Mouse (Mus musculus) ES-E14 (cell line): Measurements from ENCODE around the gene Arl4d. TPM values are rescaled to one million over a fixed set of nuclear protein-coding genes. Genes with fewer than 3 reads are reported as not detected.

Experiments used
- DNase-seq: peaks from one replicate; pipeline ENCODE4 v3.0.0-alpha.2; 2013; ENCODE audit warnings: low read depth, low spot score
- H3K27ac ChIP-seq: 2 replicates; pipeline ENCODE4 v1.5.1; 2012; ENCODE audit warnings: low read depth, mild to moderate bottlenecking, low read length, moderate library complexity, mixed read lengths; ENCODE audit not compliant: poor library complexity, insufficient read depth, severe bottlenecking
- H3K36me3 ChIP-seq: 2 replicates; pipeline ENCODE4 v1.6.1; 2012; ENCODE audit warnings: mild to moderate bottlenecking, low read length, moderate library complexity, mixed read lengths; ENCODE audit not compliant: control insufficient read depth, poor library complexity, insufficient read depth, severe bottlenecking
- H3K4me1 ChIP-seq, 2 experiments: fragments of 150-350 bp in 1 of 2; sonication (generic) in 1 of 2; 2 replicates each; pipeline ENCODE4 v1.6.1; 2012; ENCODE audit warnings: low read length in 2 of 2, mild to moderate bottlenecking in 1 of 2, mixed read lengths in 1 of 2; ENCODE audit not compliant: control insufficient read depth in 2 of 2, insufficient read depth in 2 of 2, poor library complexity in 1 of 2
- H3K4me3 ChIP-seq, 2 experiments: fragments of 150-350 bp in 1 of 2; sonication (generic) in 1 of 2; 2 replicates each; pipeline ENCODE4 v1.5.1; 2012; ENCODE audit warnings: low read length in 2 of 2, low read depth in 1 of 2, mild to moderate bottlenecking in 1 of 2, mixed read lengths in 1 of 2; ENCODE audit not compliant: insufficient read depth in 1 of 2, poor library complexity in 1 of 2, severe bottlenecking in 1 of 2
- H3K9ac ChIP-seq: 2 replicates; pipeline ENCODE4 v1.6.1; 2012; ENCODE audit warnings: low read depth, mild to moderate bottlenecking, low read length, mixed read lengths; ENCODE audit not compliant: poor library complexity, insufficient read depth, severe bottlenecking
- H3K9me3 ChIP-seq: fragments of 150-350 bp; sonication (generic); 2 replicates; pipeline ENCODE4 v1.6.1; 2012; ENCODE audit warnings: low read depth, mild to moderate bottlenecking, low read length; ENCODE audit not compliant: control insufficient read depth, insufficient read depth
- CHD2 ChIP-seq: IDR thresholded peaks from 2 replicates; pipeline ENCODE4 v1.6.1; 2014; ENCODE audit warnings: mild to moderate bottlenecking, low read depth, low read length, inconsistent platforms
- HCFC1 ChIP-seq: IDR thresholded peaks from 2 replicates; pipeline ENCODE4 v1.6.1; 2012; ENCODE audit warnings: low read length, inconsistent platforms, borderline replicate concordance; ENCODE audit not compliant: insufficient read depth
- MAFK ChIP-seq: IDR thresholded peaks from 2 replicates; pipeline ENCODE4 v1.6.1; 2014; ENCODE audit warnings: mild to moderate bottlenecking, low read depth, low read length, inconsistent platforms; ENCODE audit not compliant: insufficient read depth
- ZC3H11A ChIP-seq: IDR thresholded peaks from 2 replicates; pipeline ENCODE4 v1.6.1; 2012; ENCODE audit warnings: low read depth, mild to moderate bottlenecking, inconsistent platforms, low read length, borderline replicate concordance
- ZNF384 ChIP-seq: IDR thresholded peaks from 2 replicates; pipeline ENCODE4 v1.6.1; 2012; ENCODE audit warnings: low read depth, low read length, inconsistent platforms
- in situ Hi-C, 2 experiments: fragments of 600-800 bp; cut with MboI; formaldehyde crosslinking; loops; one replicate each; pipeline ENCODE4 v1.15.1; 2025; ENCODE audit warnings: low sequenced_read_pairs in 2 of 2, inconsistent platforms in 1 of 2; ENCODE audit not compliant: unreplicated experiment in 2 of 2
- total RNA-seq: library from RNA; depleted of rRNA; stranded (reverse); fragments of 300-350 nt; gene quantifications from 2 replicates; pipeline ENCODE4 v1.2.3, GENCODE M21; 2012

Arl4d gene
- total RNA-seq, 1 experiment: 13.8 TPM

GRCm38 (mm10) chr11:101665636-101665992, 273 bp downstream of the Arl4d start:
- in situ Hi-C loops: no loop called here
- no peak for TF ChIP-seq ZC3H11A
- no peak for TF ChIP-seq MAFK
- no peak for TF ChIP-seq HCFC1
- no peak for TF ChIP-seq CHD2
- TF ChIP-seq ZNF384: no peak
- H3K27ac ChIP-seq: no peak overlapping the region

GRCm38 (mm10) chr11:101666626-101667345, 1.4 kb downstream of the Arl4d start:
- no peak overlapping the region; the same call in 1 of the 2 replicates for H3K9ac ChIP-seq
- H3K4me3 ChIP-seq: peak overlapping the region; percentile 44 to 83
- no peak for TF ChIP-seq HCFC1
- no peak for TF ChIP-seq ZC3H11A
- TF ChIP-seq ZNF384: no peak
- no peak for TF ChIP-seq CHD2
- TF ChIP-seq MAFK: no peak
- in situ Hi-C loops: no loop called here
- no peak overlapping the region for H3K27ac ChIP-seq
- peaks cover 5 to 22% of the 10 kb centered on the region in 2 experiments; a peak in 3 of 4 replicates for H3K4me1 ChIP-seq
- no peak for DNase-seq
- no peaks in the 10 kb centered on the region for H3K9me3 ChIP-seq
- peaks cover 4% of the 10 kb centered on the region; the same call in 1 of the 2 replicates for H3K36me3 ChIP-seq

More at GRCm38 (mm10) chr11:101665636-101665992, 273 bp downstream of the Arl4d start:
- Histone ChIP-seq H3K9ac (peak overlapping the region; percentile 81), H3K9me3 (no peaks in the 10 kb centered on the region), H3K36me3 (peaks cover 4% of the 10 kb centered on the region; the same call in 1 of the 2 replicates), H3K4me1 (peaks cover 5 to 22% of the 10 kb centered on the region in 2 experiments; a peak in 3 of 4 replicates), H3K4me3 (peak overlapping the region; percentile 83 to 85)
- DNase-seq: no peak

- H3K27ac ChIP-seq: no peak overlapping the region
- DNase-seq: no peak
Observed at GRCm38 (mm10) chr11:101667871-101668532, 2.7 kb downstream of the Arl4d start.

GRCm38 (mm10) chr11:101668546-101669261, 3.4 kb downstream of the Arl4d start:
- peaks cover 4% of the 10 kb centered on the region; the same call in 1 of the 2 replicates for H3K36me3 ChIP-seq
- in situ Hi-C loops: no loop called here
- H3K27ac ChIP-seq: no peak overlapping the region
- TF ChIP-seq HCFC1 (no peak), ZNF384 (no peak), MAFK (no peak), CHD2 (no peak), ZC3H11A (no peak)
- H3K9ac ChIP-seq: 0 out of 2 replicates have a peak overlapping the region, but pooled peaks have one; percentile 24
- H3K4me3 ChIP-seq: peak overlapping the region in 1 of 2 experiments; percentile 26; a peak in 1 of 4 replicates
- no peak for DNase-seq
- peaks cover 7 to 18% of the 10 kb centered on the region in 2 experiments for H3K4me1 ChIP-seq
- H3K9me3 ChIP-seq: no peaks in the 10 kb centered on the region

More at GRCm38 (mm10) chr11:101667871-101668532, 2.7 kb downstream of the Arl4d start:
- Histone ChIP-seq H3K4me1 (peaks cover 5 to 22% of the 10 kb centered on the region in 2 experiments), H3K4me3 (no peak overlapping the region), H3K9ac (no peak overlapping the region), H3K9me3 (no peaks in the 10 kb centered on the region), H3K36me3 (peaks cover 4% of the 10 kb centered on the region; the same call in 1 of the 2 replicates)
- TF ChIP-seq ZC3H11A (no peak), CHD2 (no peak), MAFK (no peak), ZNF384 (no peak), HCFC1 (no peak)
- in situ Hi-C loops: no loop called here
